Comparison of ENCODE assay signal across 16 mouse cellular contexts in genomic region chr10:17287141-17287540, GRCm38 (mm10).
"Had no signal": no experiment of that assay in that cellular context is flagged by ENCODE, and none has a peak within 500 bp of the region (broad histone marks: within the 10 kb centered on the region; RNA-seq: fewer than 3 reads in every experiment).

No protein-coding gene starts in this region.

- H3K9me3 ChIP-seq: neural tube, embryonic 13.5 days; neural tube, embryonic 15.5 days; stomach, embryonic 15.5 days had no signal

- DNase-seq: retina, postnatal 1 day; right cerebral cortex, adult 18-20 months; right cerebral cortex, postnatal 14 days; right cerebral cortex, postnatal 25 days; right cerebral cortex, postnatal 4 days; spleen, adult 18-20 months; thymus, adult 18-20 months; thymus, adult 2 months; thymus, postnatal 14 days; thymus, postnatal 25 days; thymus, postnatal 36 days; thymus, postnatal 4 days had no signal

- H3K27ac ChIP-seq: neural tube, embryonic 13.5 days; neural tube, embryonic 15.5 days; stomach, embryonic 15.5 days; stomach, postnatal 0 days had no signal

- H3K4me3 ChIP-seq: neural tube, embryonic 13.5 days; neural tube, embryonic 15.5 days; stomach, embryonic 15.5 days had no signal

- H3K4me2 ChIP-seq: neural tube, embryonic 13.5 days; neural tube, embryonic 15.5 days; stomach, embryonic 15.5 days had no signal

- H3K36me3 ChIP-seq: neural tube, embryonic 13.5 days; neural tube, embryonic 15.5 days; stomach, embryonic 15.5 days had no signal

- H3K27me3 ChIP-seq: neural tube, embryonic 13.5 days; neural tube, embryonic 15.5 days; stomach, embryonic 15.5 days had no signal

- H3K9ac ChIP-seq: neural tube, embryonic 13.5 days; neural tube, embryonic 15.5 days; stomach, embryonic 15.5 days had no signal

- H3K4me1 ChIP-seq: stomach, embryonic 15.5 days had no signal
